Mouse (Mus musculus): ENCODE results near the gene Olfr729.

- TF ChIP-seq MAFK (IDR thresholded peaks at IDR 0.05; ENCODE audit: insufficient read depth, low read depth, low read length) (no peak), ZNF384 (IDR thresholded peaks at IDR 0.05; ENCODE audit: low read depth, low read length) (no peak), ZC3H11A (IDR thresholded peaks at IDR 0.05; ENCODE audit: borderline replicate concordance, low read depth, low read length) (no peak)
Measured at GRCm38 (mm10) chr14:50142580-50142979, 10.1 kb downstream of the Olfr729 start, which contains the start of gene Olfr728.

Measured in ES-E14 (cell line).